Mouse (Mus musculus) ES-Bruce4 (cell line): Measurements from ENCODE around the gene Itgb4. TPM values are rescaled to one million over a fixed set of nuclear protein-coding genes. Genes with fewer than 3 reads are reported as not detected.
A peak's percentile ranks its signal among the peaks of the same experiment; 100 is the strongest.

Experiments
- H3K27ac ChIP-seq: 2 replicates; pipeline ENCODE4 v1.5.1; 2012; ENCODE audit warnings: low read length, inconsistent platforms; ENCODE audit not compliant: insufficient read depth
- H3K27me3 ChIP-seq: 2 replicates; pipeline ENCODE4 v1.6.1; 2012; ENCODE audit warnings: mild to moderate bottlenecking, low read length, inconsistent platforms; ENCODE audit not compliant: control insufficient read depth, poor library complexity, insufficient read depth, severe bottlenecking
- H3K36me3 ChIP-seq: 2 replicates; pipeline ENCODE4 v1.6.1; 2012; ENCODE audit warnings: inconsistent platforms, mild to moderate bottlenecking, low read length, moderate library complexity; ENCODE audit not compliant: control insufficient read depth, poor library complexity, insufficient read depth, severe bottlenecking
- H3K4me1 ChIP-seq: one replicate; pipeline ENCODE4 v1.8.1; 2011; ENCODE audit warnings: low read length; ENCODE audit not compliant: control insufficient read depth, insufficient read depth
- H3K4me3 ChIP-seq: 2 replicates; pipeline ENCODE4 v1.5.1; 2011; ENCODE audit warnings: low read depth, mild to moderate bottlenecking, low read length
- H3K9ac ChIP-seq: 2 replicates; pipeline ENCODE4 v1.6.1; 2012; ENCODE audit warnings: low read depth, mild to moderate bottlenecking, inconsistent platforms; ENCODE audit not compliant: poor library complexity, severe bottlenecking
- H3K9me3 ChIP-seq: replicated peaks from 2 replicates; pipeline ENCODE4 v1.6.1; 2012; ENCODE audit warnings: mild to moderate bottlenecking, low read length, inconsistent platforms; ENCODE audit not compliant: control insufficient read depth, poor library complexity, insufficient read depth, severe bottlenecking
- CTCF ChIP-seq: IDR thresholded peaks from one replicate; pipeline ENCODE4 v1.8.1; 2011; ENCODE audit warnings: low read depth, low read length
- EP300 ChIP-seq: IDR thresholded peaks from 2 replicates; pipeline ENCODE4 v1.6.1; 2011; ENCODE audit warnings: low read depth, low read length; ENCODE audit not compliant: insufficient read depth
- POLR2A ChIP-seq: IDR thresholded peaks from one replicate; pipeline ENCODE4 v1.8.1; 2011; ENCODE audit warnings: low read length; ENCODE audit not compliant: insufficient read depth
- polyA plus RNA-seq: library from polyadenylated mRNA; stranded (reverse); fragments of >200 nt; gene quantifications from 2 replicates; pipeline ENCODE4 v1.2.4, GENCODE M21; 2011; ENCODE audit warnings: low read depth; ENCODE audit not compliant: missing spikeins, insufficient read depth, insufficient read length

Itgb4 gene
- polyA plus RNA-seq, 1 experiment: 9.3 TPM

GRCm38 (mm10) chr11:115964977-115965604 is 9.4 kb upstream of the Itgb4 start:
- Histone ChIP-seq H3K9ac (no peak overlapping the region), H3K4me1 (peaks cover 2% of the 10 kb centered on the region), H3K27ac (no peak overlapping the region; the same call in 1 of the 2 replicates), H3K9me3 (no peaks in the 10 kb centered on the region), H3K27me3 (no peaks in the 10 kb centered on the region), H3K36me3 (peaks cover 34% of the 10 kb centered on the region), H3K4me3 (no peak overlapping the region)
- TF ChIP-seq POLR2A (no peak), EP300 (no peak)

- Histone ChIP-seq H3K9me3 (no peaks in the 10 kb centered on the region), H3K27me3 (no peaks in the 10 kb centered on the region), H3K4me1 (peaks cover 5% of the 10 kb centered on the region), H3K9ac (no peak overlapping the region), H3K27ac (peak overlapping the region; percentile 92), H3K4me3 (no peak overlapping the region), H3K36me3 (peaks cover 13% of the 10 kb centered on the region)
- no peak for TF ChIP-seq POLR2A
- no peak for TF ChIP-seq CTCF
These were observed 5.6 kb upstream of the Itgb4 start for GRCm38 (mm10) chr11:115968731-115969405.

- TF ChIP-seq CTCF (no peak), POLR2A (no peak), EP300 (peak; percentile 71; the same call in 1 of the 2 replicates)
- Histone ChIP-seq H3K4me1 (peaks cover 5% of the 10 kb centered on the region), H3K36me3 (peaks cover under 1% of the 10 kb centered on the region; the same call in 1 of the 2 replicates), H3K9me3 (no peaks in the 10 kb centered on the region), H3K27me3 (no peaks in the 10 kb centered on the region), H3K9ac (peak overlapping the region; percentile 65), H3K4me3 (no peak overlapping the region), H3K27ac (peak overlapping the region; percentile 92)
These were observed 4.4 kb upstream of the Itgb4 start for GRCm38 (mm10) chr11:115970006-115970673.

- TF ChIP-seq EP300: no peak
- no peak for TF ChIP-seq POLR2A
- TF ChIP-seq CTCF: no peak
- no peaks in the 10 kb centered on the region for H3K27me3 ChIP-seq
- no peaks in the 10 kb centered on the region for H3K9me3 ChIP-seq
- H3K36me3 ChIP-seq: no peaks in the 10 kb centered on the region
- H3K9ac ChIP-seq: peak overlapping the region; percentile 65
- H3K4me1 ChIP-seq: peaks cover 5% of the 10 kb centered on the region
- H3K27ac ChIP-seq: peak overlapping the region; percentile 92
- no peak overlapping the region for H3K4me3 ChIP-seq
These were observed 3.5 kb upstream of the Itgb4 start for GRCm38 (mm10) chr11:115971016-115971415.

DNA sequence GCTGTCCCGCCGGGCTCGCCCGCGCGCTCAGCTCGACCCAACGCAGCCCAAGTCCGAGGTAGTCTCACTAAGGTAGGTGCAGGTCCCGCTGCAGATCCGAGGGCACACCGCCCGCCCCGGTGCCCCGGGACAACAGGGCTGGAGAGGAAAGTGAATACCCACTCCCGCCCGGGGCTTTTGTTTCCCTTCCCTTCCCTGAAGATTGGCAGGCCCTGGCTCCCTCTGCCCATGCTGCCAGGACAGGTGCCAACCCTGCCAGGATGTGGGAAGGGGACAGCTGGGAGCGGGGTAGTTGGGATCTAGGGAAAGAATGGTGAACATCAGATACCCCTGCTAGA is 543 bp downstream of the Itgb4 start:
- Histone ChIP-seq H3K36me3 (no peaks in the 10 kb centered on the region), H3K4me1 (peaks cover 4% of the 10 kb centered on the region), H3K27me3 (no peaks in the 10 kb centered on the region), H3K9ac (peak overlapping the region; percentile 71), H3K27ac (no peak overlapping the region), H3K9me3 (no peaks in the 10 kb centered on the region), H3K4me3 (peak overlapping the region; percentile 66)
- TF ChIP-seq CTCF (no peak), POLR2A (no peak), EP300 (no peak)

- Histone ChIP-seq H3K4me1 (peaks cover 3% of the 10 kb centered on the region), H3K9me3 (no peaks in the 10 kb centered on the region), H3K27ac (no peak overlapping the region), H3K4me3 (peak overlapping the region; percentile 66), H3K9ac (peak overlapping the region; percentile 71), H3K27me3 (no peaks in the 10 kb centered on the region), H3K36me3 (no peaks in the 10 kb centered on the region)
- TF ChIP-seq EP300: no peak
- no peak for TF ChIP-seq CTCF
- TF ChIP-seq POLR2A: no peak
These were observed 1.0 kb downstream of the Itgb4 start for GRCm38 (mm10) chr11:115975544-115975943.
